Mouse (Mus musculus): ENCODE results near the gene Vasn.

Vasn gene

DNA sequence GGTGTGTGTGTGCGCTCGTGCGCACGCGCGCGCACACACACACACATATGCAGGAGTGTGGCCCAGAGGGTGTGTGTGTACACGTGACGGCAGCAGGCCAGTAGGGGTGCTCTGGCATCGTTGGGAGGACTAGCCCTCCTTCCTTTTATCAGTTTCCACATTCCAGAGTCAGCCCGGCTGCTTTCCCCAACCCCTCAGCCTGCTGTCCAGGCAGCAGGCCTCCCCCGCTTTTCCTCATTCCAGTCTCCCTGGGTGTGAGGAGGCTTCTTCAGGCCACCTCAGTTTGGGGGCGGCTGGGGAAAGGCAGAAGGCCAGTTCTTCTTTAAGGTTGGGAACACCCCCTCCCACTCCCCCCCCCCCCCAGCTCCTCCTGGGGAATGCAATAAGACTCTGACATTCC is 2.4 kb downstream of the Vasn start:
- peak; percentile 72 to 75 for DNase-seq (ENCODE audit: low spot score in 2 of 2)

DNA sequence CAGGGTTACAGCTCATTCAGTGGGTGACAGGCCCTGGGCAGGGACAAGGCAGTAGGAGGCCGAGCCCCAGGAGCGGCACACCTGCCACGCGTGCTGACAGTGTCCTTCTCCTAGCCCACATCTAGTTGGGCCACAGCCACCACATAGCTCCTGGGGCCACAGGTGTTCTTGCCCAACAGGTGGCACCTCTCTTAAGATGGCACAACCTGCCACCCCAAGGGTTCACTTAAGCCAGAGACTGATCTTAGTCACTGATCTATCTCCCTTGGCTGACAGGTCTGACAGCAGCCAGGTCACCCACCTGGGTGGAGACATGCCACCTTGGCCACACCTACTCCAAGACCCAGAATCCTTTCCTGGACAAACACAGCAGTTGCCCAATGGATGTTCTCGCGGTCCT is 3.2 kb downstream of the Vasn start:
- DNase-seq (ENCODE audit: low spot score in 2 of 2), result no peak

DNA sequence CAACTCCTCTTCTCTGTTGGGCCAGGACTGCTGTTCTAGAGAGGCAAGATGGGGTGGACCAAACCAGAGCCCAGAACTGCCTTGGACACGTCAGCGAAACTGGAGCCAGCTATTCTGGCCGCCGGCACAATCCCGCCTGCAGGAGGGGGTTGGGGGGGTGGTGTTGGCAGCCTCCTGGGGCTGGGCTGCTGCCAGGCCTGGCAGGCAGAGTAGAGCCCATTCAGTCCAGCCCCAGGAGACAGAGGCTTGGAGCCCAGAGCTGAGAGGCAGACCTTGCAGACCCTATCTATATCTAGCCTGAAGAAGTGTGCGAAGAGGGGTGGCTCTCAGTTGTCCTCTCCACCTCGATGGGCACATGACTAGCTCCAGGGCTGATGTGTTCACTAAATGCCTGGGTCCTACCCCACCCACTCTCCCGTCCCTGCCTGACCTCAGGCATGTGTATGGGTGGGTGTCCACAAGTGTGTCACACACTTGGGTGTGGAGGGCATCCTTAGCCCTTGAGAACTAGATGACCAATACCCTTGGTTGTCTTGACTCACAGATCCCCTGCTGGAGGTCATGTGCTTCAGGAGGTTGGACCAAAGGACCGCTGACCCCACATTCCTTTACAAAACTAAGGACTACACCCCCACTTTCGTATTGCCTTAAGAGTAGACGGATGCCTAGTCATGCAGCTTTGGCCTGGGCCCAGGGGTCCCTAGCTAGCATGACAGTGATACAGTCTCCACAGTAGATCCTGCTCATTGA is 4.1 kb downstream of the Vasn start:
- DNase-seq (ENCODE audit: low spot score in 2 of 2), result peak; percentile 89 to 90

DNA sequence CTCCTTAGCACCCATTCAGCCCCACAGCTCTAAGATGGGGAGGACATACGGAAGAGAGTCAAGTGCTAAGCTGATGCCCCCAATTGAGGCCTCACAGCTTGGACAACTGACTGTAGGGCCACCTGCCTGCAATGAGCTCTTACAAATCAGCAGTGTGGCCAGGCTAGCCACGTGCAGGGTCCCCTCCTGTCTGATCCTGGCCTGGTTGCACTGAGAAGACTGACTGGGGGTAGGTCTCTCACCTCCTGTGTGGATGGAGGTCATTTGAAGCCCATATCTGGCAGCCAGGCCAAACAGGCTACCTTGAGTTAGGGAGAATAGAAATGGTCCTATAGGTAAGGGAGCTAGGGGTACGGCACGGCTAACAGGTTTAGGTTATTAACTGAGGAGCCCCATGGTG is 6.1 kb downstream of the Vasn start:
- no peak for DNase-seq (ENCODE audit: low spot score in 2 of 2)

DNA sequence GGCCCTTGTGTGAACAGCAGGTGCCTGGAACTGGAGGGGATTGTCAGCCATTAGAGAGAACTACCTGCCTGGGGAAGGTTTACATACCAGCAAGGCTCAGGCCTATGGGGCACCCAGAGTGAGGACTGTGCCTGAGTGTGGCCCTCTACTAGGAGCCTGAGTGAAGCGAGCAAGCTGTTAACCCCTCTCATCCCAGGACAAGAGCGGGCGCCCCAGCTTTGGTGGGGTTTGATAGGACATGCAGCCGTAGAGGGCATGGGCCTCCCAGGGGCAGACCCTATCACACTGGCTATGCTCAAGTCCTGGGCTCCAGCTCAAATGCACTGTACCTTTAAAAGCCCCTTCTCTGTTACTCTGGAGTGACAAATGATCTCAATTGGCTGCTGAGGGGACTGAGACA is 7.1 kb downstream of the Vasn start:
- no peak for DNase-seq (ENCODE audit: low spot score in 2 of 2)

DNA sequence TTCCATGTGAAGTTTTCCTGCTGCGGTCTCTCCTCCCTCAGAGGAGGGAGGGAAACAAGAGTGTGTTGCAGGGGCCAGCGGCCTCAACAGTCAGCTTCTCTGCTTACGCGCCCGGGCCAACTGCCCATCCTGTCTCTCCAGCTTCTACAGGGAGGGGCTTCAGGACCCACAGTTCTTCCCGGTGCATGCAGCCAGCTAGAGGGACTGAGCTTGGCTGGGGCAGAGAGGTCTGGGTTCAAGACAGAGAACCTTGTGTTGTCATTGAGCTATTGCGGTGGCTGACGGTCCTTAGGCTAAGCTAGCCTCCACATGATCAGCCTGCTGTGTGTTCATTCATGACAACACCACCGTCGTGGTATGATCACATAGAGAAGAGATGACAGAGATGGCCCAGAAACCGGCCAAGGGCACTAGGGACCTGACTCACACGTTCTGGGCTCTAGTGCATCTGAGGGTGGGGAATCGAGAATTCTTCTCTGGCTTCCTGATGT is 8.0 kb downstream of the Vasn start:
- DNase-seq (ENCODE audit: low spot score in 2 of 2), result peak in 1 of 2 experiments; percentile 30

DNA sequence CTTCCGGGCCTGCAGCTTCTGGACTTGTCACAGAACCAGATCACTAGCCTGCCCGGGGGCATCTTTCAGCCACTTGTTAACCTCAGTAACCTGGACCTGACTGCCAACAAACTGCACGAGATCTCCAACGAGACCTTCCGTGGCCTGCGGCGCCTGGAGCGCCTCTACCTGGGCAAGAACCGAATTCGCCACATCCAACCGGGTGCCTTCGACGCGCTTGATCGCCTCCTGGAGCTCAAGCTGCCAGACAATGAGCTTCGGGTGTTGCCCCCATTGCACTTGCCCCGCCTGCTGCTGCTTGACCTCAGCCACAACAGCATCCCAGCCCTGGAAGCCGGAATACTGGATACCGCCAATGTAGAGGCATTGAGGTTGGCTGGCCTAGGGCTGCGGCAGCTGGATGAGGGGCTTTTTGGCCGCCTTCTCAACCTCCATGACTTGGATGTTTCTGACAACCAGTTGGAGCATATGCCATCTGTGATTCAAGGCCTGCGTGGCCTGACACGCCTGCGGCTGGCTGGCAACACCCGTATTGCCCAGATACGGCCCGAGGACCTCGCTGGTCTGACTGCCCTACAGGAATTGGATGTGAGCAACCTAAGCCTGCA is 8.8 kb downstream of the Vasn start:
- peak in 1 of 2 experiments; percentile 28 for DNase-seq (ENCODE audit: low spot score in 2 of 2)

DNA sequence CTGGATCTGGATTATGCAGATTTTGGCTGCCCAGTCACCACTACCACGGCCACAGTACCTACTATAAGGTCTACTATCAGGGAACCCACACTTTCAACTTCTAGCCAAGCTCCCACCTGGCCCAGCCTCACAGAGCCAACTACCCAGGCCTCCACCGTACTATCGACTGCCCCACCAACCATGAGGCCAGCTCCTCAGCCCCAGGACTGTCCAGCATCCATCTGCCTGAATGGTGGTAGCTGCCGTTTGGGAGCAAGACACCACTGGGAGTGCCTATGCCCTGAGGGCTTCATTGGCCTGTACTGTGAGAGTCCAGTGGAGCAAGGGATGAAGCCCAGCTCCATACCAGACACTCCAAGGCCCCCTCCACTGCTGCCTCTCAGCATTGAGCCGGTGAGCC is 9.5 kb downstream of the Vasn start:
- DNase-seq (ENCODE audit: low spot score in 2 of 2), result no peak

DNA sequence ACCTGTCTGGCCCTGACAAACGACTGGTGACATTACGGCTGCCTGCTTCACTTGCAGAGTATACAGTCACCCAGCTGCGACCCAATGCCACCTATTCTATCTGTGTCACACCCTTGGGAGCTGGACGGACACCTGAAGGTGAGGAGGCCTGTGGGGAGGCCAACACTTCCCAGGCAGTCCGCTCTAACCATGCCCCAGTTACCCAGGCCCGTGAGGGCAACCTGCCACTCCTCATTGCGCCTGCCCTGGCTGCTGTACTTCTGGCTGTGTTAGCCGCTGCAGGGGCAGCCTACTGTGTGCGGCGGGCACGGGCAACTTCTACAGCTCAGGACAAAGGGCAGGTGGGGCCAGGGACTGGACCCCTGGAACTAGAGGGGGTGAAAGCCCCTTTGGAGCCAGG is 10.0 kb downstream of the Vasn start:
- DNase-seq (ENCODE audit: low spot score in 2 of 2), result no peak

DNA sequence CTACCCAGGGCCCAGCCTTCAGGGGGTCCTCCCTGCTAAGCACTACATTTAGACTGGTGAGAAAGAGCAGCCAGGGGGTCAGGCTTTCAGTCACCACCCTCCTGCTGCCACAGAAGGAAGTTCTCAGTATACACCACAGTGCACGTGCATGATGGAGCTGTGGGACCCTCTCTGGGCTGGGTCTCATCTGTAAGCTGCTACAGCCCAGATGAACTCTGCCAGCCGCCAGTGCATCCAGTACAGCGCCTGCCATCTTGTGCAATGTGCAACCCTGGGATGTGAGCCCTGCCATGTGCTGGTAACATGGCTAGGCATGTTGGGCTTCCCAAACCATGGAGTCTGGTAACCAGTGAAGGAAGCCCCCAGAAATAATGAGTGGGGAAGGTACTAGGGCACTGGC is 10.4 kb downstream of the Vasn start:
- no peak for DNase-seq (ENCODE audit: low spot score in 2 of 2)

DNA sequence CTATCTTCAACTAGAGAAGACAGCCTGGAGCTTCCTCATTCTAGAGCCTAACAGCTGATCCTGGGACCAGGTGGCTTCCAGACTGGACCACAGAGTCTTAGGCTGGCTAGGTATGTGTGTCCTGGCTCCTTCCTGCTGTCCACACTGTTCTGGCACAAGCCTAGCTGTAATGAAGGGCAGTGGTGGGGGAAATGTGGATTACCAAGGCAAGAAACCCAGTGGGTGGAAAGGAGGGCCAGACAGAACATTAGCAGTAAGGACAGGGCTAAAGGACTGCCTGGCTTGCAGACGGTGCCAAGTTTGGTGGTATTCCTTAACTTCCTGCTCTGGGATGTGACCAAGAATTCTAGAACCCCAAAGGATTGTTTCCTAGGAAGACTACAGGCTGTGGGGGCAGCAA is 11.3 kb downstream of the Vasn start:
- DNase-seq (ENCODE audit: low spot score in 2 of 2), result no peak

DNA sequence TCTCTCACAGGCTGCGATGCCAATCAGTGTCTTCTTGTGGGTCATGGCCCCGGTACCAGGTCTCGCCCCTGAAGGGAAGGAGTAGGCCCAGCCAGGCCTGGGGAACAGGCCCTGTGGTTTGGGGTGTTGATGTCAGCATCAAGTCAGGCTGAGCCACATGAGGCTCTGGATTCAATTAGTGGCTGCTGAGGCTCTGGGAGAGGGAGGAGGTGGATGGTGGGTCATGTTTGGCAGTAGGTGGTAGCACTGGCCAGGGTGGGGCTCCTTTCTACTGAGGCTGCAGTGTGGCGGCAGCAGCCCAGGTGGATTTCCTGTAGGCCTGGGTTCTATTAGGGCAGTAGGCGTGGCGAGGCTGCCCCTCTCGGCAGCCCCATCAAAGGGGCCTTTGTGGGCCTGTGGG is 11.9 kb downstream of the Vasn start:
- no peak for DNase-seq (ENCODE audit: low spot score in 2 of 2)

DNA sequence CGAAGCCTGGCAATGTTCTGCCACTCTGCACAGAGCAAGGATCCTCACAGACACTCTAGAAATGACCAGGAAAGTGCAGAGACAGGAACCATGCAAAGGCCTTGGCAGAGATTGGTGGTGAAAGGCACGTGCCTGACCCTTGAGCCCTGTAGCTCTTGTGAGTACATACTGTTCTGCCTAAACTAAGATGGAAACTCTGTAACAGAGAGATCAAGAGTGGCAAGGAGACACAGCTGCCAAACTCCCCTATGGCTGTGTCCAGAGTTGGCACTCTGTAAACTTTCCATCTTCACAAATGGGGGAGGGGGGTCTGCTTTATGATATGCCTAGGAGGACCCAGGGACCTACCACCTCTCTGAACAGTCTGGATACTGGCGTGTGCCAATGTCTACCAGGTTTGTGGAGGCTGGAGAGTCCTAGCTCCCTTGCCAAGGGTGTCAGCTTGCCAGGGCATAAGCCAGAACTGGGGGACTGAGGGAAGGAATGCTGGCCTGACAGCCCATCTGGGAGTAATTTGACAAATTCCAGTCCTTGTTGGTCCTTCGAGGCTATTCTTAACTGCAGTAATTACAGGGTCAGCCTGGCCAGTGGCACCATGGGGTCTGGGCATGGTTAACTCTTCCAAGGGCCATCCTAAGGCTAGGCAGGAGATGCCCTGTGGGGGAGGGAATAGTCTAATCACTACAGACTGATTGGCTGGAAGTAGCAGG is 13.1 kb downstream of the Vasn start:
- peak in 1 of 2 experiments; percentile 38 for DNase-seq (ENCODE audit: low spot score in 2 of 2)

DNA sequence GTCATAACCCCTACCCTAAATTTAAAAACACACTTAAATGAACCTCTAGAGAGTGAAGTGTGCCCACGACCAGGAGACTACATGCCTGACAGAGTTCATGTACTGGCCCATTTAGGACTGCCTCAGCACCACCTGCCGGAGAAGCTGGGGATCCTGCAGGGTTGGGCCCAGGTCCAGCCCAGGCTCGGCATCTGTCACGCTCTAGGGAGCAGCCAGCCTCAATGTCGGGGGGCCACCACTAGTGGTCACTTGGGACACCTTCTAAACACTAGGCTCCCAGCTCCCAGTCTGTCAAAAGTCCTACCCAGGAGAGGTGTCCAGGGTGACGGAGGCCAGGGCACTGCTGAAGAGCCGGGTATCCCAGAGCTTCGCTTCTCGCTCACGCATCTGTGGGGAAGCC is 15.0 kb downstream of the Vasn start:
- peak; percentile 24 to 33 for DNase-seq (ENCODE audit: low spot score in 2 of 2)

DNA sequence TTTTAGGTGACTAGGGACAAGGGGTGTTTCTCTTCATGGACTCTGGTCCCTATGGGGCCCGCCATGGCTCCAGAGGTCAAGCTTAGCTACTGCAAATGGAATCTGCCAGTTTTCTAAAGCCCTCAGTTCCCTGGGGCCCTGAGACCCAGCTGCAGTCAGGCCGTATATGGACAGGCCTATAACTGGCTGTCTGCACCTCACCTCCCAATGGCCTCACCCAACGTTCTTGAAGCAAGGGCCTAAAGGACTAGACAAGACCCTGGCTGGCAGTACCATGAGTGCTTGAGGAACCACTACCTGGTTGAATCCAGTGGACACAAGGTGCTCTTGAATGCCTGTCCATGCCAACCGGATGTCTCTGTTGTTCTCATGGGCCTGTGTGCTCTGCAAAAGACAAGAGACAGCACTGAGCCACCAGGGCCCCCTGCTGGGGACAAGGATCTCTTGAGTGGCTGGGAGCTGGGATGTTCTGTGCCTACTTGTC is 15.6 kb downstream of the Vasn start:
- DNase-seq (ENCODE audit: low spot score in 2 of 2), result peak; percentile 27 to 36

DNA sequence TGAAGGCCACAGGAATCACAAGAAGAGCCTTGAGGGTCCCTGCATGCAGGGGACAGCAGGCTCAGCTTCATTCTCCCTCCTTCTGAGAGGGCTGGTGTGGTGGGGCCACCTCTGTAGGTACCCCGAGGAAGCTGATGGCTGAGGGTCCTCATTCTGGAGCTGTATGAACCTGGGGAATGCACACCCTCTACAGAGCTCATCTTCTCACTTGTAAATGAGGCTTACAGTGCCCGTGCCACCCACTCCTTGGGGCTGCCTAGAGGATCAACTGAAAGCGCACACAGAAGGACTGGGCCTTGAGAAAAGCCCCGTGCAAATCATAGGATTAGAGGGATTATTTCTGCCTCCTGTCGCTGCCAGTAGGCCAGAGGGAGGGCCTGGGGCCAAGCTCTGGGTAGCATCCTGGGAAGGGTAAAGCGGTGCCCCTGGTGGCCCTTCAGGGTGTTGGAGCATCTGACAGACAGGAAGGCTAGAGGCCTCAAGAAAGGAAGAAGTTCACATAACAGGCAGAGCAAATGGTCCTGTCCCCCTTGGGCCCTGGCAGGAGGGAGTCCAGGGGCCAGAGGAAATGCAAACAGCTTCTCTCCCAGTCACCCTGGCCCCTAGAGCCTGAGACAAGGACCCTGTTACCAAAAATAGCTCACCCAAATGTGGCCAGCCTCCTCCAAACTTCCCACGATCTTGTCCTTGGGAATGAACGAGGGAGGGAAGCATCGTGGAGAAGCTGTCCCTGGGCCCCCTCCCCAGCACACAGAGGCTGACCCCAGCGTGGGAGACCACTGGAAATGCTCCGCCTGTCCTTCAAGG is 16.2 kb downstream of the Vasn start:
- peak; percentile 24 to 31 for DNase-seq (ENCODE audit: low spot score in 2 of 2)

DNA sequence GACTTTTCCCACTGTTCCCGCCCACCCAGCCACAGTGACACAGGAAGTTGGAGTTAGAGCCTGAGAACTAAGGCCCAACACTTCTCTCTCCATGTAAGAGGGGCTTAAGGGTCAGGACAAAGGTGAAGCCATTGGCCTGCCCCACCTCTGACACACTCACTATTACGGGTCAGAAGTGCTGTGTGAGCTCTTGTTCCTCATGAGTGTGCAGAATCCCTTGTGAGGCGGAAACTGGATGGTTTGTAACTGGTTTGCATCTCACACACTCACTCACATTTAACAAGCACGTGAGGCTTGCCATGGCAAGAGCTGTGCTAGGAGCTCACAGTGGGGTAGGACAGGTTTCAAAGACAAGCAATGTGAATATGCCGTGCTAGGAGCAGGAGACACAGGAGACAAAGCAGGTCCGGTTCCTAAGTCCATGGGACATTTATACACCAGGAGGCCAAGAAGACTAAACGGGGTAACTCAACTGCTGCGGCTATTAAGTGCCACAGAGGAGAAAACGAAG is 16.9 kb downstream of the Vasn start:
- DNase-seq (ENCODE audit: low spot score in 2 of 2), result no peak

DNA sequence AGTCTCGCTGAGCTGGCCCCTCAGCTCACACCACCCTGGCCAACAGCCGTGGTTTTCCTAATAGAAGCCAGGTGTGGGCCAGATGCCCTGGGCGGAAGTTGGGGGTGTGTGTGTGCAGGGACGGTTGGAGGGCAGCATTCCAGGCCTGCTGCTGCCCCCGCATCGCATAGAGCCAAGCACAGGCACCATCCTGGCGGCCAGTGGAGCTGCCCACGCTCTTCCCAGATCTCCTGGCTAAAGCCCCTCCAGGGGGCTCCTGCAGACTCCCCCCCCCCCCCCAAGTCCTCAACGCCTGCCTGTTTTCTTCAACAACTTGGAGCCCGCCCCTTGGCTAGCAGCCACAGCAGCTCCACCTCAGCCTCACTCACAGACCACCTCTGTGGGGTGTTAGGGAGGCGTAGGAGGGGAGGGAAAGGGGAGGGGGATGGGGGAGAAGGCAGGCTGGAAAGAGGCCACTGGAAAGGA is 19.1 kb downstream of the Vasn start:
- no peak for DNase-seq (ENCODE audit: low spot score in 2 of 2)

DNA sequence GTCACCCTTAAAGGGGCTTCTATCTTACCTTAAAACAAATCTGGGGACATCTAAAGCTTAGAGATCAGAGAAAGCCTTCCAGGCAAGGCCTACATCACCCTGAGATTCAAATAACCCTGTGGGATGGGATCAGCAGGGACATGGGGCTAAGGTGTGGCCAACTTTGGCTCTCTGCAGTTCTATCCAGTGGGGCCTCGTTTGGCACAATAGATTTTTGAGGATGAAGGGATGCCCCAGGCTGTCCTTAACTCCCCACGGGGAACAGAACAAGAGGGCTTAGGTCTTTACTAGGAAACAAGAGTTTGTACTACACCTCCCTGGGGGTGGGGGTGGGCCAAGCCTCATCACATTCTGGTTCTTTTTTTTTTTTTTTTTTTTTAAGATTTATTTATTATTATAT is 19.6 kb downstream of the Vasn start:
- no peak for DNase-seq (ENCODE audit: low spot score in 2 of 2)

DNA sequence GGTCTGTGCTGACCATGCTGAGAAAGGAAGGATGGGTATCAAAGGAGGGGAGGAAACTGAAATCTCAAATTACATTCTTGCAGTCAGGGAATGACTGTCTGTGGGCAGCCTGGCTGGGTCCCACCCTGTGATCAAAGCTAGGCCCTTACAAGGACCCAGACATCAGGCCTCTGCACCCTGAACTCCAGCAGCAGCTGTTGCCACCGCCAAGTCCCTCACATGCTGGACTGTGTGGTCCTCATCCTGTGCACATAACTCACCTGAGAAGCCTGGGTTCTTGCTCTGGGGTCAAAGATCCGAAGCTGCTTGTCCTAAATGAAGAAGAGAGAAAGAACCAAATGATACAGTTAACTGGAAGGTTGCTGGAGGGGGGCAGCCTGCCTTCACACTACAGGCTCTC is 21.9 kb downstream of the Vasn start:
- DNase-seq (ENCODE audit: low spot score in 2 of 2), result no peak

DNA sequence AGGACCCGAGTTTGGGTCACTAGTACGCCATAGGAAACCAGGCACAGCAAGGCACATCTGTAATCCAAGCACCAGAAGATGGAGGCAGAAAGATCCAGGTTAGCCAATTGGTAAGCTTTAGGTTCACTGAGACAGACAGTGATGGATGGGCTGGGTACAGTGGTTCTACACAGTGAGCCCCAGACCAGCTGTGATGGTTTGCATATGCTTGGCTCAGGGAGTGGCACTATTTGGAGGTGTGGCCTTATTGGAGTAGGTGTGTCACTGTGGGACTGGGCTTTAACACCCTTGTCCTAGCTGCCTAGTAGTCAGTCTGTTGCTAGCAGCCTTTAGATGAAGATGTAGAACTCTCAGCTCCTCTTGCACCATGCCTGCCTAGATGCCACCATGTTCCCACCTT is 24.1 kb downstream of the Vasn start:
- DNase-seq (ENCODE audit: low spot score in 2 of 2), result no peak

DNA sequence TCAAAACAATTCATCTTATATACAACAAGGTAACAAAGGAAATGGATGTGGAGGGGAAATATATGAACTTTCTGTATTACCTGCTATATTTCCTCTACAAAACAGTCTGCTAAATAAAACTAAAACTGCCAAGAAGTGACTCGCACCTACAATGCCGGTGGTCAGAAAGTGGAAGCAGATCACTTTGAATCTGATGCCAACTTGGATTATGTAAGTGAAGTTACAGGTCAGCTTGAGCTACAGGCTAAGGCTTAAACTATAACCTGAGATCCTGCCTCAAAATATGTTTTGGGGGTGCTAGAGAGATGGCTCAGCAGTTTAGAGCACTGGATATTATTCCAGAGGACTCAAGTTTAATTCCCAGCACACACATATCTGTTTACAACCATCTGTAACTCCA is 26.0 kb downstream of the Vasn start:
- DNase-seq (ENCODE audit: low spot score in 2 of 2), result no peak

All from right cerebral cortex, postnatal 10 days (tissue).